Mouse (Mus musculus): ENCODE measurements around the gene N4bp3. TPM values are rescaled to one million over a fixed set of nuclear protein-coding genes. Genes with fewer than 3 reads are reported as not detected.
"Not testable (repeated sequence)": the region's sequence is repeated elsewhere in the genome, so short reads cannot be mapped to it uniquely, and the experiment has no call there.

N4bp3 gene
- polyA plus RNA-seq, 1 experiment: 25.4 TPM

- DNase-seq (ENCODE audit: low read depth): no peak
Measured at GRCm38 (mm10) chr11:51652889-51653418, 2.3 kb upstream of the N4bp3 start.

- no peak for DNase-seq (ENCODE audit: low read depth)
Measured at GRCm38 (mm10) chr11:51650261-51650660, 381 bp downstream of the N4bp3 start.

GRCm38 (mm10) chr11:51649889-51650199, 798 bp downstream of the N4bp3 start:
- DNase-seq (ENCODE audit: low read depth): no peak

DNA sequence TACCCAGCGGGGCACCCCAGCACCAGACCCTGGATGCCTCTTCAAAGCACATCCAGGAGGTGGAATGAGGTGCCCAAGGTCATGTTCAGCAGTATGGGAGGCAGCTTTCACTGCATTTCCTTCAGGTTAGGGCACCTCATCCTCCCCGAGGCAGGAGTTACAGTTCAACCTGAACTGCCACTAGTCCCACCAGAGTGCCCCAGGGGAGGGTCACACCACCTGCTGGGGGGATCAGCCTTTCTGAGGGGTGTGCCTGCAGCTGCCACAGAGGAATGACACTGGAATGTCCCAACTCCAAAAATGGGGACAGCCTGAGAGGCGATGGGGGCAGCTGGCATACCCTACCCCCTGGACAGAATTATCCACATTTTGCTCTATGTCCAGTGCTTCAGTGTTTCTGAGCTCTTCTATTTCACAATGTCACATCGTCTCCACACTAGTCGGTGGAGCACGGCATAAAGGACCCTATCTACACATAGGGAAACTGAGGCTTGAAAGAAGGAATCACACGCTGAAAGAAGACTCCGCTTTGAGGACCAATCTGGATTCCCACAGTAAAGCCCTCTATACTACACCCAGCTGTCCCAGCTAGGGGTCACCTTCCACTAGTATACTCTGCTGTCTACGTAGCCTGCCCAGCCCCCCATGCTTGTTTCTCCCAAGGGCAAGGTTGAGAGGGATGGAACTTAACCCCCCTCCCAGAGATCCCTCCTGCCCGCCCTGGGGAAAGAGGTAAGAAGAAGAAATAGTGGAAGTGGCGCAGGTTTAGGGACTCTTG, 1.3 kb downstream of the N4bp3 start:
- no peak for DNase-seq (ENCODE audit: low read depth)

DNA sequence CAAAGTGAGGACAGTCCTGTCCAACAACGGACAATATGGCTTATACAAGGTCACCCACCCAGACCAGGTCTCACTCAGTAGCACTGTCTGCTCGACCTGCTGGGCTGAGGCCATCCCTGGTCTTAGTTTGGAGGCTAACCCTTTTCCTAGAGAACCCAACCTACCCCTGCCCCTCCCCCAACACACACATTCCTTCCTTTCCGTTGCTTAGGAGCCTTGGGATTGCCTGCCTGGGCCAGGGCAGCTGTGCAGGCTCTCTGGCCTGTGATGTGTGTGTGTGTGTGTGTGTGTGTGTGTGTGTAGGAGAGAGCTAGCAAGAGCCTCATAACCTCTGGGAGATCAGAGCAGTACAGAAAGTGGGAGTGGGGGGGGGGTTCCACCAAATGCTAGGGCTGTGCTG, 2.1 kb downstream of the N4bp3 start:
- DNase-seq (ENCODE audit: low read depth): no peak

- no peak for DNase-seq (ENCODE audit: low read depth)
Measured at GRCm38 (mm10) chr11:51646751-51647667, 3.6 kb downstream of the N4bp3 start.

DNA sequence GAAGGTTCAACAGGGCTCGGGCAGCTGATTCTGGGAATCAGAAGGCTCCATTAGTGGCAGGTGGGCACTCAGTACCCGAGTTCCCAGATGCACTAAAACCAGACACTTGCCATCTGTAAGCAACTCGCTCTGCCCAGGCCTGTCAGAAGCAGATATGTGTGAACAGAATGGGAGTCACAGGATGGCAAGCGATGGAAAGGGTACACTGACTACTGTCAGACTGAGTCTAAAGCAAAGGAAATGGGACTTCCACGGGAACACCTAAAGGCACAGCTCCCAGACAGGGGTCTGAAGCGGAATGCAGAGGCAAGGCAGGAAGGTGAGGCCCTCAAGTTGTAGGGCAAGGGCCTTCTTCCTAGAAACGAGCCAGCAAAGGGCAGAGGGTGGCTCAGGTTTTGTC, 4.4 kb downstream of the N4bp3 start:
- DNase-seq (ENCODE audit: low read depth): no peak

GRCm38 (mm10) chr11:51645293-51645692, 5.3 kb downstream of the N4bp3 start:
- no peak for DNase-seq (ENCODE audit: low read depth)

GRCm38 (mm10) chr11:51644217-51644616, 6.4 kb downstream of the N4bp3 start:
- no peak for DNase-seq (ENCODE audit: low read depth)

GRCm38 (mm10) chr11:51643761-51644160, 6.9 kb downstream of the N4bp3 start:
- no peak for DNase-seq (ENCODE audit: low read depth)

DNA sequence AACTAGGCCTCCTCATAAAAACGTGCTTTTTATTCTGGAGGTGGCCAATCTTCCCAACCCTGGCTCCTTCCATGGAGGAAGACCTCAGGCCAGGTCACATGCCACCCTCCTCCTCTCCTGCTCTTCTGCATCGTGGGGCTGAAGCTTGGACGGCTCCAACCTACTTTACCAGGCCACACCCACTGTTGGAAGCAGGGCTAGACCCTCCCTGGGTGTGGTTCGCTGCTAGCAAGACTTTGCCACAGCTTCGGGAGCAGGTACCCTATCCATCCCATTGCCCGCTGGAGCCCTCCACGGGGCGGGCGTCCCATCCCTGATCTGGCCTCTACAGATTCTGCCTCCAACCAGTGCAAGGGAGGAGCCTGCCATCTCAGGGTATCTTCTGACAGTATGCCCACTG, 7.4 kb downstream of the N4bp3 start:
- DNase-seq (ENCODE audit: low read depth): no peak

DNA sequence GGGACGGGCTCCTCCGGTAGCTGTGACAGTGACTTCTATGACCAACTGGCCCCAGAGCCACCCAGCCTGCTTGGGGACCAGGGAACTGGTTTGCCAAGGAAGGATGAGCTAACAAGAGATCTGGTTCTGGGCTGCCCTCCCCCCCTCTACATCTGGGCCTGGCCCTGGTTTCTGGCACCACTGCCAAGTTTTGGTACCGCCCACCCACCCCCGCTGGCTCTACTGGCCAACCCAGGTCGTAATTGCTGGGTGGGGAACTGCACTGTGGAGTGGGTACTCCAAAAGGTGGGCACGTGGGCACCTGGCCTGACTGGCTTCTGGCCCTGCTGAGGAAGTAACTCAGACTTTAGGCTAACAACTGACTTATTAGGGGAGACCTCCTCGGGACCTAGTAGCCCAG, 9.9 kb downstream of the N4bp3 start:
- no peak for DNase-seq (ENCODE audit: low read depth)

GRCm38 (mm10) chr11:51638497-51638896, 12.1 kb downstream of the N4bp3 start:
- no peak for DNase-seq (ENCODE audit: low read depth)

- DNase-seq (ENCODE audit: low read depth): no peak
Measured at GRCm38 (mm10) chr11:51637971-51638414, 12.6 kb downstream of the N4bp3 start.

- DNase-seq (ENCODE audit: low read depth): no peak
Measured at GRCm38 (mm10) chr11:51636323-51636684, 14.3 kb downstream of the N4bp3 start.

- no peak for DNase-seq (ENCODE audit: low read depth)
Measured at GRCm38 (mm10) chr11:51635525-51636322, 14.9 kb downstream of the N4bp3 start, which contains the start of gene Rmnd5b. Gene Rmnd5b (minus strand): TSS chr11:51635896.

GRCm38 (mm10) chr11:51635127-51635524, 15.5 kb downstream of the N4bp3 start:
- no peak for DNase-seq (ENCODE audit: low read depth)

GRCm38 (mm10) chr11:51633721-51634120, 16.9 kb downstream of the N4bp3 start:
- DNase-seq (ENCODE audit: low read depth): no peak

DNA sequence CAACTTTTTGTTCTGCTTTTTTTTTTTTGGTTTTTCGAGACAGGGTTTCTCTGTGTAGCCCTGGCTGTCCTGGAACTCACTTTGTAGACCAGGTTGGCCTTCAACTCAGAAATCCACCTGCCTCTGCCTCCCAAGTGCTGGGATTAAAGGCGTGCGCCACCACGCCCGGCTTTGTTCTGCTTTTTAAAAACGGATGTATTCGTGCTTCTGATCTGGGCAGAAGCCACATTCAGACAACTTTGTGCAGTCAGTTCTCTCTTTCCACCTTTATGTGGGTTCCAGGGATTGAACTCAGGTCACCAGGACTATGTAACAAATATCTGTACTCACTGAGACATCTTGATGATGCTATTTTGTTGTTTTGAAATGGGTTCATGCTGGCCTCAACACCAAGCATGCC, 17.4 kb downstream of the N4bp3 start:
- DNase-seq (ENCODE audit: low read depth): not testable (repeated sequence)

- no peak for DNase-seq (ENCODE audit: low read depth)
Measured at GRCm38 (mm10) chr11:51632130-51632753, 18.4 kb downstream of the N4bp3 start.

GRCm38 (mm10) chr11:51629651-51630314, 20.9 kb downstream of the N4bp3 start:
- no peak for DNase-seq (ENCODE audit: low read depth)
